Mouse (Mus musculus) thymus, adult 2 months (tissue): Measurements from ENCODE around the gene Tbl3. TPM values are rescaled to one million over a fixed set of nuclear protein-coding genes. Genes with fewer than 3 reads are reported as not detected.
"Not testable (repeated sequence)": the region's sequence is repeated elsewhere in the genome, so short reads cannot be mapped to it uniquely, and the experiment has no call there.

ENCODE experiments used
- DNase-seq: peaks from one replicate; pipeline ENCODE4 v3.0.0; 2021
- H3K27ac ChIP-seq: fragments of 200-500 bp; 2 replicates; pipeline ENCODE4 v1.5.1; 2012; ENCODE audit warnings: low read length, control low read depth; ENCODE audit not compliant: control insufficient read depth, insufficient read depth
- H3K27me3 ChIP-seq: fragments of 200-500 bp; 2 replicates; pipeline ENCODE4 v1.6.1; 2012; ENCODE audit warnings: mild to moderate bottlenecking, low read length, moderate library complexity, mixed read lengths; ENCODE audit not compliant: control insufficient read depth, insufficient read depth
- H3K36me3 ChIP-seq: fragments of 200-500 bp; 2 replicates; pipeline ENCODE4 v1.6.1; 2012; ENCODE audit warnings: mild to moderate bottlenecking, low read length, moderate library complexity; ENCODE audit not compliant: control insufficient read depth, insufficient read depth
- H3K4me1 ChIP-seq: fragments of 200-500 bp; replicated peaks from 2 replicates; pipeline ENCODE4 v1.6.1; 2012; ENCODE audit warnings: low read length; ENCODE audit not compliant: control insufficient read depth, insufficient read depth
- H3K4me3 ChIP-seq: fragments of 200-500 bp; 2 replicates; pipeline ENCODE4 v1.5.1; 2012; ENCODE audit warnings: mild to moderate bottlenecking, low read length, control low read depth, moderate library complexity; ENCODE audit not compliant: control insufficient read depth, insufficient read depth
- CTCF ChIP-seq: fragments of 200-500 bp; IDR thresholded peaks from 2 replicates; pipeline ENCODE4 v1.5.1; 2012; ENCODE audit warnings: mild to moderate bottlenecking, control low read depth, low read length, moderate library complexity, borderline replicate concordance; ENCODE audit not compliant: control insufficient read depth, poor library complexity, insufficient read depth; ENCODE audit errors: extremely low read depth
- POLR2A ChIP-seq: fragments of 200-500 bp; IDR thresholded peaks from 2 replicates; pipeline ENCODE4 v1.6.1; 2012; ENCODE audit warnings: mild to moderate bottlenecking, low read length, control low read depth, moderate library complexity; ENCODE audit not compliant: control insufficient read depth, poor library complexity, insufficient read depth; ENCODE audit errors: extremely low read depth
- WGBS: fragments of 180-500 bp; shearing (Covaris S2); methylation state at CpG from one replicate; pipeline ENCODE4 v1.1.7; 2018; 5-methylcytosine and 5-hydroxymethylcytosine counted together
- polyA plus RNA-seq: library from polyadenylated mRNA; depleted of rRNA; stranded (reverse); fragments of >200 nt; gene quantifications from 2 replicates; pipeline ENCODE4 v1.2.3, GENCODE M21; 2012

The Tbl3 gene
- polyA plus RNA-seq, 1 experiment = 109 TPM

DNA sequence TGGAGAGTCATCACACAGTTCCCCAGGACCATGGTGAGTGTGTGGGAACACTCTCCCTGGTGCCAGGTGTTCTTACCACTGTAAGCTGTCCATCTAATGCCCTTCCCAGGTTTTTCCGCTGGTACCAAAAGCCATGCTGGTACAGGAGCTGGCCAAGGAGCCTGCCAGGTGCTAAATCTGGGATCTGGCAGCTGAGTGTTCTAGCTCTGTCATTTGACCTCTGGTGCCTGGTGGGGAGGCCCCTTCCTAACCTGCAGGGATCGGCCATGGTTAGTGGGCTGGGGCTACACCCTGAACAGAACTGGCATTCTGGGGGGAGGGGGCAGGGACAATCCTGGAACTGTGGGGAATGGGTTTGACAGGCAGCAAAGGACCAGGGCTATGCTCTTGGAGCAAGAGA is 20.2 kb upstream of the Tbl3 start, which contains the start of gene Rpl3l:
Rpl3l (plus strand) TSS at position 203 of the 400 bp plus-strand sequence.
- WGBS = 93% methylated on average over 2 of the region's 2 CpGs
- H3K27ac ChIP-seq = no peak within 1 kb of the TSS
- no peak within 1 kb of the TSS for H3K4me3 ChIP-seq
- TF ChIP-seq CTCF (no peak), POLR2A (no peak)
- H3K36me3 ChIP-seq = no peaks in the 10 kb centered on the region; the same call in 1 of the 2 replicates
- no peak for DNase-seq
- H3K27me3 ChIP-seq = no peaks in the 10 kb centered on the region
- H3K4me1 ChIP-seq = peaks cover 6% of the 10 kb centered on the region

DNA sequence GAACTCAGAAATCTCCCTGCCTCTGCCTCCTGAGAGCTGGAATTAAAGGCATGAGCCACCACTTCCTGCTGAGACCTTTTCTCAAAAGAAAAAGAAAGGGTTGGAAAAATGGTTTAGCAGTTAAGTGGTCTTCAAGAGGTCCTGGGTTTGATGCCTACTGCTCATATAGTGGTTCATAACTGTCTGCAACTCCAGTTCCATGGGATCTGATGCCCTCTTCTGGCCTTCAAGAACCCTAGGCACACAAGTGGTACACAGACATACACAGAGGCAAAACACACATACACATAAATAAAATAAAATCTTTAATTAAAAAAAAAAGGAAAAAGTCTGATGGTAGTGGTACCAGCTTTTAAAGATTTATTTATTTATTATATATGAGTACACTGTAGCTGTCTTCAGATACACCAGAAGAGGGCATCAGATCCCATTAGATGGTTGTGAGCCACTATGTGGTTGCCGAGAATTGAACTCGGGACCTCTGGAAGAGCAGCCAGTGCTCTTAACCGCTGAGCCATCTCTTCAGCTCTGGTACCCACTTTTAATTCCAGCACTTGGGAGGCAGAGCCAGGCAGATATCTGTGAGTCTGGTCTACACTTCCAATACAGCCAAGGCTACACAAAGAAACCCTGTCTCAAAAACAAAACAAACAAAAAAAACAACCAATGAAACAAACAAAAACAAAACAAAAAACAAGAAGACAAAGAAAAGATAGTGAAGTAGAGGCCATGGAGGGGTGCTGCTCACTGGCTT is 18.4 kb upstream of the Tbl3 start:
- H3K27me3 ChIP-seq = no peaks in the 10 kb centered on the region
- DNase-seq = no peak
- H3K4me1 ChIP-seq = peaks cover 11% of the 10 kb centered on the region
- no peak overlapping the region for H3K4me3 ChIP-seq
- no peak for TF ChIP-seq POLR2A
- no peak for TF ChIP-seq CTCF
- H3K36me3 ChIP-seq = peaks cover 14% of the 10 kb centered on the region
- H3K27ac ChIP-seq = no peak overlapping the region
- 82% methylated on average over 3 of the region's 3 CpGs for WGBS

DNA sequence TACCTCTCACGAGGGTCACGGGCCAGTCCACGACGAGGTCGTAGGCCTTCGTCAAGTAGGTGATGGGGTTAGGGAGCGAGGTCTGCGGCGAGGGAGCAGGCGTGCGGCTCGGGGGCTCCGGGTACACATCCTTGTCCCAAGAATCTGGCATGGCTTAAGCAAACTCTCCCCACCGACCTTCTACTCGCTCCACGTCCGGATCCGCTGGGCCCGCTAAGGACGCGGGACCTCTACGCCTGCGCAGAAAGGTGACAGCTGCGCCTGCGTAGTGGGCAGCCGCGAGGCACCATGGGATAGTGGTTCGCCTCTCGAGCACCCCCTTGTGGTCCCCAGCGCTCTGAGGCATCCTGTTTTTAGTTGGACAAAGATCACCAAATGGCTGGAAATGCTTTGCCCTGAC is 16.7 kb upstream of the Tbl3 start, which contains the start of gene Ndufb10:
Ndufb10 (minus strand) TSS at position 295 of the 400 bp plus-strand sequence.
- no peaks in the 10 kb centered on the region for H3K27me3 ChIP-seq
- peaks cover 15% of the 10 kb centered on the region for H3K4me1 ChIP-seq
- WGBS = under 1% methylated on average over 30 of the region's 30 CpGs
- TF ChIP-seq POLR2A (peak; percentile 81), CTCF (peak; percentile 97)
- H3K27ac ChIP-seq = no peak within 1 kb of the TSS
- DNase-seq = peak; percentile 95
- H3K4me3 ChIP-seq = peak within 1 kb of the TSS; percentile 73
- peaks cover 14% of the 10 kb centered on the region for H3K36me3 ChIP-seq

DNA sequence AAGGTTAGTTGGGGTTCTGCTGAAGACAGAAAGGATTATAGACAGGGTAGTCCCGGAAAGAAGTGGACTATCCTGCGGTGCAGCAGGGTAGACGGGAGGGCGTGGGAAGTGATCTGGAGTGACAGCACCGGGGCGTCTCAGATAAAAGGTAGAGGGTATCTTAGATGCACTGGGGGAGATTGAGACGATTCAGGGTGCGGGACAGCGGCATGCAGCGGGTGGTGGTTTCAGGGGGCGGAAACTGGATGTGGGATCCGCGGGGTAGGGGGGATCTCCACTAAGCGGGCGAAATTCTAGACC is 16.4 kb upstream of the Tbl3 start:
- Histone ChIP-seq H3K27me3 (no peaks in the 10 kb centered on the region), H3K4me3 (peak overlapping the region; percentile 73), H3K27ac (no peak overlapping the region), H3K4me1 (peaks cover 16% of the 10 kb centered on the region), H3K36me3 (peaks cover 14% of the 10 kb centered on the region)
- no peak for TF ChIP-seq POLR2A
- no peak for TF ChIP-seq CTCF
- WGBS = under 1% methylated on average over 15 of the region's 15 CpGs
- DNase-seq = no peak

DNA sequence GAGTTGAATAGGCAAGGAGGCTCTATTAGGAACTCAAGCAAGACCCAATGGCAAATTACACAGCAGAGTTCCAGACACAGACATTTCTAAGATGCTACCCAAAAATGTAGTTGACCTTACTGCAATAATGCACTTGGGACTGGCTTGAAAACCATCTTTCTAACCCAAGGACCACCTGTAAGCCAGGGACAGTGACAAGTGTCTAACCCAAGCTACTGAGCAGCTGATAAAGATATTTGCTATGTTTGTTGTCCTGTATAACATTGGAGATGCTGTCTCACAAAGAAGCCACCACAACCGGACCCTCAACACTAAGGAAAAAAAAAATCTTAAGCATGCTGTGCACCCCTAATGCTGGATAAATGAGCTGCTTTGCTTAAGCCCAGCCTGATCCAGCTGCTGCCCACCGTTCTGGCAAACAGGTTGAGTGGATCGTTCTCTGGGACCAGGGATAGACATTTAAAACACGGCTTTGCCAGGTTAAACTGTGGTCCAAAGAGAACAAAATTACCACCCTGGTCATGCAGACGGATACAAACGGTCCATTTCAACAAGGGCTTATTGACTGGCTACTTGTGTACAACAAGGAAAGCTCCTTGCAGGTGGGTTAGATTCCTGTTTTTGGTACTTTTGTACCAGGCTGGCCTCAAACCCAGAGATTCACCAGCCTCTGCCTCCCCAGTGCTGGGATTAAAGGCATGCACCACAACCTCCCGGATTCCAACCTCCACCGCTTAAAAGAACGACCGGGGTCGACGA is 15.8 kb upstream of the Tbl3 start:
- H3K36me3 ChIP-seq = peaks cover 14% of the 10 kb centered on the region
- 3% methylated on average over 12 of the region's 12 CpGs for WGBS
- peaks cover 16% of the 10 kb centered on the region for H3K4me1 ChIP-seq
- TF ChIP-seq CTCF (no peak), POLR2A (no peak)
- H3K27ac ChIP-seq = no peak overlapping the region
- no peak for DNase-seq
- H3K4me3 ChIP-seq = peak overlapping the region; percentile 73
- H3K27me3 ChIP-seq = no peaks in the 10 kb centered on the region

DNA sequence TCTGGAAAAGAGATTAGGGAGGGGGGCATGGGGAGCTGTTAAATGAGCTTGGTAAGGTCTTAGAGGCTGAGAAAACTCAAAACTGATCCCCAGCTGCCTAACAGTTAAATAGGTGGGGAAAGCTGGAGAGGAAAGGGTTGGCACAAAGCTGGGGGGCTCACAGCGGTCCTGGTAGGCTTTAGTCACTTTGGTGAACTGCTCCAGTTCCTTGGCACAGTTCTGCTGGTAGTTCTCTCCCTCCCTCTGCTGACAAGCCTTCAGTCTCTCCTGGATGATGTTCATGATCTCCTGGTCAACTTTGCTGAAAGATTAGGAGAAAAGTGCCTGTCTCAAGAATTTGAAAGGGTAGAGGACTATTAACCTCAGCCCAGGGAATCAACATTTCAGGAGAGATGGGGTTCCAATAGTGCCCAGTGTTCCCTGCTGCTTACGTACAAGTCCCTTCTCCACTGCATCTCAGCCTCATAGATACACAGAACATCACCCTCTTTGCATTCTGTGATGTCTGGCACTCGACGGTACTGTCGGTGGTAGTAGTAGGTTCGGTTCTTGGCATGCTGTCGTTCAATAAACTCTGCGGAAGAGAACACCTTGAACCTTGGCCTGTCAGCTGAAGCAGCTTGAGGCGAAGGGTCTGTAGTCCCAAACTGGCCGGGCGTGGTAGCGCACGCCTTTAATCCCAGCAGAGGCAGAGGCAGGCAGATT is 14.9 kb upstream of the Tbl3 start:
- H3K27ac ChIP-seq = no peak overlapping the region
- H3K36me3 ChIP-seq = peaks cover 14% of the 10 kb centered on the region
- no peak overlapping the region for H3K4me3 ChIP-seq
- TF ChIP-seq POLR2A = no peak
- TF ChIP-seq CTCF = no peak
- 80% methylated on average over 13 of the region's 13 CpGs for WGBS
- no peaks in the 10 kb centered on the region for H3K27me3 ChIP-seq
- peaks cover 16% of the 10 kb centered on the region for H3K4me1 ChIP-seq
- no peak for DNase-seq

DNA sequence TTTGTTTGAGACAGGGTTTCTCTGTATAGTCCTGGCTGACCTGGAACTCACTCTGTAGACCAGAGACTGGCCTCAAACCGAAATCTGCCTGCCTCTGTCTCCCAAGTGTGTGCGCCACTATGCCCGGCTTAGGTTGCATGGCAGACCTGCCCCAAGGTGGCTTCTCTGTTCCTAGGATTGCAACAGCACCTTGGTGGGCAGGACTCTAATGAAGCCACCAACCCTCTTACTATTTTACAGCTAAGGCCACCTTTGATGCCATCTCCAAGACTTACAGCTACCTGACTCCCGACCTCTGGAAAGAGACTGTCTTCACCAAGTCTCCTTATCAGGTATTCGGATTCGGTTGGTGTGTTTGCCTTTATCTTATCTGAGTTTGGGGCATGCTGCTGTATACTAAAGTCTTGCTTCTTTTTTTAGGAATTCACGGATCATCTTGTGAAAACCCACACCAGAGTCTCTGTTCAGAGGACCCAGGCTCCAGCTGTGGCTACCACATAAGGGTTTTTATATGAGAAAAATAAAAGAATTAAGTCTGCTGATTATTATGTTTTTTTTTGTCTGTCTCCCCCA is 14.0 kb upstream of the Tbl3 start:
- Histone ChIP-seq H3K36me3 (peaks cover 14% of the 10 kb centered on the region), H3K4me1 (peaks cover 16% of the 10 kb centered on the region)
- 80% methylated on average over 7 of the region's 7 CpGs for WGBS
- not testable (repeated sequence) for H3K27me3 ChIP-seq, DNase-seq, H3K4me3 ChIP-seq, H3K27ac ChIP-seq

DNA sequence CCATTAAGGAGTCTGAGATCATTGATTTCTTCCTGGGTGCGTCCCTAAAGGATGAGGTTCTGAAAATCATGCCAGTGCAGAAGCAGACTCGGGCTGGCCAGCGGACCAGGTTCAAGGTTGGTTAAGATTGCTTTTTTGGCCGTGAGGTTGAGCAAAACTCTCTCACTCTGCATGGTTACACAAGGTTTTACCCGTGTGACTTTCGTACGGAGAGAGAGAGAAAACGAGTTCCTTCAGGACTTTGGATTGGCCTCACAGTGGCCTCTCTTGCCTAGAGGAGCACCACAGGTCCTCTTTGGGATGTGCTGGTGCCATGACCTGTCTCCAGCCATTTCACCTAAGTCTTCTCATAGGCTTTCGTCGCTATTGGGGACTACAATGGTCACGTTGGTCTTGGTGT is 13.2 kb upstream of the Tbl3 start:
- H3K27ac ChIP-seq, DNase-seq, H3K27me3 ChIP-seq: not testable (repeated sequence)
- 3% methylated on average over 11 of the region's 11 CpGs for WGBS
- peaks cover 16% of the 10 kb centered on the region for H3K4me1 ChIP-seq
- peak overlapping the region; percentile 73 for H3K4me3 ChIP-seq
- peaks cover 14% of the 10 kb centered on the region for H3K36me3 ChIP-seq
